Mouse (Mus musculus): ENCODE measurements at regions not wholly inside any gene's neighbourhood (a gene's known extent, or its start where the extent isn't known, plus 50 kb on each side); places are given as distances from the start of the nearest gene placed in this dataset.

DNA sequence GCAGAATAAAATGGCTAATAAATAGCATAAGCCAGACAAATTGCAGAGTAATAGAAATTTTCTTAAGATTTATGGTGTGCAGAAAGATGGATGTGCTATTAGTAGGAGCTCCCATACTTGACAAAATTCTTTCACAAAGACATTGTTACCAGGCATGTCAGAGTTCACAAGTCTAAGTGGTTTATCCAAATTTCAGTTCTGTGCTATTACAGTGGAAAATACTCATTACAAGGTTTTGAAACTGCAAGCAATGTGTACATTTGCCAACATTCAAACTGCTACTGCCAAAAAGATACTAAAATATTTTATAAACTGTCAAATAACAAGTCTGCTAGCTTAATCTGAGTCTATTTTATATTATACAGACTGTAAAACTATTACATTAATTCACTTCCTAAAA is 1550.2 kb upstream of the Acvr2a start:
- no peak for DNase-seq

DNA sequence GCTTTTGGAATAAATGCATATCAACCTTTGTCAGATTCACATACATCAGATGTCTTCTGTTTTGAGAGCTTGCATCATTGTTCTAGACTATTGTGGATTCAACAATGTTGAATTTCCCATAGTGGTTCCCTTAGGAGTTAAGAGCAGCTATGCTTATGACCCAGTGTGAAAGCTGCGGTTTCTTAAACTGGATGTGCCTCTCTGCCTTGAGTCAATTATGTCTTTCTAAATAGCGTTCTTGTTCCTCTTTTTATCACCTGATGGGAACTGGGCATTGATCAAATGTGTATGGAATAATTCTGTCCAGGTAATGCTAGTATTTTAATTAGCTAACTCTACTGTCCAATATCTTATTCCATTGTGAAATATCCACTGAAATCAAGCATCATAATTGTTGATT is 1548.0 kb upstream of the Acvr2a start:
- DNase-seq: no peak

DNA sequence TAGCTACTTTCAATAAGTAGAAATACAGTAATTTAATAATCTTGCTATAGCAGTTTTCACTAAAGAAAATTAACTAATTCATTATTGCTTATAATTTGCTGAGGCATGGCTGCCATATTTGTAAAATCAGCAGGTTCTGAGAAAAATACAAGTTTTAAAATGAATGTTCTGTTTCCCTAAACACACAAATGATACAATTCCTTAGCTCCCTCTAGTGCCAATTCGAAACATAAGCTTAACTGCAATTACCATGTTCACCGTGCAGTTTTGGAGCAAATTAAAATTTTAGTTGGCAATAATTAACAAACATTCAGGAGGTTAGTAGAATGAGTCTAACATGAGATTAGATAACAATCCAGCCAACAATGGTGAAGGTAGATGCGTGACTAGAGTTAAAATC is 1518.4 kb upstream of the Acvr2a start:
- no peak for DNase-seq

GRCm38 (mm10) chr2:47302056-47302455 is 1511.9 kb upstream of the Acvr2a start:
- DNase-seq: no peak

DNA sequence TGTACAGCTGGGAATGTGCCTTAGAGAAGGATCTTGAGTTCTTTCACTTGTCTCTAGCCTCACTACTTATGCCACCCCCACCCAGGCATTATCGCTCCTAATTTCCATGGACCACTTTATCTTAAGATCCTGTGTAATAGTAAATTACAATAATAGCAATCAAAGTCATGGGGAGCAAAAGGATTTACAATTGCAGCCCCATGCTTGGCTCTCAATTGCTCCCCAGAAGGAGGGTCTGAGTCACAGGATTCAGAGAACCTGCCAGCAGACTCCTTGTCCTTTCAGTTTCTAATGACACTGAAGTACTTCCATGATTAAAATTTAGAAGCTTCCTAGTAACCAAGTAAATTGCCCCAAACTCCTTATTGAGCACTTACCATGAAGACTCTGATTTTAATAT is 1483.3 kb upstream of the Acvr2a start:
- DNase-seq: no peak

DNA sequence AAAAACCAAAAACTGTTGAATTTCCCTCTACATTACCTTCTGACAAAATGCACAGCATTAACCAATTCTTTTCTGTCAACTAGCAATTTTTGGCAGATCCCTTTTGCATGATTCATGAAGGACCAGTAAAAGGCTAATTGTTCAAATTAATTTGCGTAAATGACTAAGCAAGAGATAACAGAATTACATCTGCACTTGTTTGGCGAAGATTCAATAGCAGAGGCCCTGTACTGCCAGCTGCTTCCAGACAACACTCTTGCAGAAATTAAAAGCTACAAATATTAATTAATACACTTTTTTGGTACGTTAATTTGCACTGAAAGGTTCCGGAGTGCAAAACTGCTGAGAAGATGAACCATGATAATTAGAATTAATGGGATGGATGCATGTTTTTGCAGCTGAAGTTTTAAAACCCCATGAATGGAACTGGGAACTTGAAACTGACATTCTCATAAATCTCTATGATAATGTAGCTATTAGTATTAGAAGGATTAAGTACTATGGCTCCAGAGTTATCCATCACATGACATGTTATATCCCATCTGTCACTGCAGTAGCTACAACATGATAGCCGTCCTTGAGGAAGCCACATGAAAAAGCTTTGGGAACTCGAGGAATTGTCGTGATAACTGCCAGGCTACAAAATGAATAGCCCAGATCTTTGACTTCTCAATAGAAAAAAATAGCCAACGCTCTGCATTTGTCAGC is 1479.3 kb upstream of the Acvr2a start:
- peak; percentile 5 for DNase-seq

DNA sequence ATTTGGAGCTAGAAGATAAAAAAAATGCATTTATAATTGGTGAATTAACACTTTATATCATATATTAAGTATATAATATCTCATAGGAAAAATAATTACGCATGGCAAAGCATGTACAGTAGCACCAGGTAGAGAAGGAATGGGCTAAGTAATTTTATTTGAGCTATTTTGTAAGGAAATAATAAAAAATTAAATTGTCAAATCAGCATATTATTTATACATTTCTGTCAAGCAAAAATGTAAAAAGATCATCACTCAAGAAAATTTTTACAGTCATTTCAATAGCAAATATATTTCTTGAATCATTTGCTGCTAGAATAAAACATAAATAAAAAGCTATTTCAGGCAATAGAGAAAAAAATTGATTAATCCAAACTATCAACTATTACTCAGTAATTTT is 1450.4 kb upstream of the Acvr2a start:
- DNase-seq: no peak

GRCm38 (mm10) chr2:47368296-47368695 is 1445.6 kb upstream of the Acvr2a start:
- DNase-seq: no peak
